Mouse (Mus musculus) layer of hippocampus, adult 2 months (tissue): ENCODE measurements around the gene Syna. TPM values are rescaled to one million over a fixed set of nuclear protein-coding genes. Genes with fewer than 3 reads are reported as not detected.
A peak's percentile ranks its signal among the peaks of the same experiment; 100 is the strongest.

Experiments used
- DNase-seq, 2 experiments: peaks; one replicate each; pipeline ENCODE4 v3.0.0; 2022; ENCODE audit warnings: low spot score in 2 of 2
- H3K27ac ChIP-seq: fragments of 200-600 bp; 2 replicates; pipeline ENCODE4 v1.8.1; 2022
- H3K4me3 ChIP-seq: fragments of 200-600 bp; 2 replicates; pipeline ENCODE4 v1.8.1; 2022; ENCODE audit warnings: mild to moderate bottlenecking
- CTCF ChIP-seq: fragments of 200-600 bp; conservative IDR thresholded peaks from 2 replicates; pipeline ENCODE4 v1.8.1; 2022; ENCODE audit warnings: antibody characterized with exemption, mild to moderate bottlenecking, moderate library complexity
- total RNA-seq, 2 experiments: library from RNA; stranded (reverse); gene quantifications; 2 replicates each; pipeline ENCODE4 v1.2.3; 2021

Syna gene
- total RNA-seq, 2 experiments from 2014 or later: 5.4 to 6.8 TPM

DNA sequence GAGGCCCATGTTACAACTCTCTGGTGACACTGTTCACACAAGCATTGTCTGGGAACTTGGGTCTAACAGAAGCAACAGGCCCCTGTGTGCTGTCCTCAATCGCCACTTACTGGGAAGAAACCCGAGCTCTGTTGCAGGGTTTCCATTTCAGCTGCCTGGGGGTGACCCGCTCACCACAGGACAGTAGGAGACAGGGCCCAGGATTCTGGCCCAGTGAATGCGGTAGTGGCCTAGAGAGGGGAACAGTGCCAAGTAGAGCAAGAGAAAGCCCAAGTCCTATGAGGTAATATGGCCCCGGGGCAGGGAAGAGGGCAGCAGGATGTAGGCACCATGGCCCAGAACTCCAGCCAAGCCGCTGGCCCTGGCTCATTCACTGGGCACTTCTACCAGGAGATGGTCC is 19.1 kb downstream of the Syna start:
- TF ChIP-seq CTCF: no peak
- H3K27ac ChIP-seq: peak overlapping the region; percentile 80
- DNase-seq: no peak
- H3K4me3 ChIP-seq: no peak overlapping the region

DNA sequence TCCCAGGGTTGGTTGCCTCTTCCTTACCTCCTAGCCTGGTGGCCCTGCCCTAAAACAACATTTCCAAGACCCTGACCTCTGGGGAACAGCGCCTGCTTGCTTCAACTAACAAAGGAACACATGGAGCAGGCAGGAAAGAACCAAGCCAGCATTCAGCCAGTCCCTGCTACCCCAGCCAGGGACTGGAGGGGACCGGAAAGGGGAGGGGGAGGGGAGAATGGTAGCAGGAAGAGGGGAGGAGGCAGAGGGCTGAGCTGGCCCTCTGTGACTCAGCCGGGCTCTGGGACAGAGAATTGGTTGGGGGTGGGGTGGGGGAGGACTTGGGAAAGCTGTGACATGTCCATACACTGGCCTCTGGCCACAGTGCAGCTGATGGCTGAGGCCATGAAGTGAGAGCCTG is 20.1 kb downstream of the Syna start:
- DNase-seq: peak; percentile 40 to 55
- peak overlapping the region; percentile 80 for H3K27ac ChIP-seq
- TF ChIP-seq CTCF: no peak
- no peak overlapping the region for H3K4me3 ChIP-seq

DNA sequence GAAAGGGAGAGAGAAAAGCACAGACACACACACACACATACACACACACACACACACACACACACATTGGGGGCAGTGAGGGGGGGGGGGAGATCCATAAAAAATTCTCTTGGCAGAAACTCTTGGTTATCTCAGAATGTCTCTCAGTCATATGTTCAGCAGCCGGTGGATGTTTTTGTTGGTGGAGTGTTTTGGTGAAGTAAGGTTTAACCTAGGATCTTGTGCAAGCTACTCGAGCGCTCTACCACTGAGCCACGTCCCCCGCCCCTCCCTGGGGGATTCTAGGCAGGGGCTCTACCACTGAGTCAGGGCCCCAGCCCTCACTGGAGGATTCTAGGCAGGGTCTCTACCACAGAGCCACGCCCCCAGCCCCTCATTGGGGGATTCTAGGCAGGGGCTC is 23.9 kb downstream of the Syna start:
- Histone ChIP-seq H3K27ac (no peak overlapping the region), H3K4me3 (no peak overlapping the region)
- no peak for DNase-seq
- no peak for TF ChIP-seq CTCF

DNA sequence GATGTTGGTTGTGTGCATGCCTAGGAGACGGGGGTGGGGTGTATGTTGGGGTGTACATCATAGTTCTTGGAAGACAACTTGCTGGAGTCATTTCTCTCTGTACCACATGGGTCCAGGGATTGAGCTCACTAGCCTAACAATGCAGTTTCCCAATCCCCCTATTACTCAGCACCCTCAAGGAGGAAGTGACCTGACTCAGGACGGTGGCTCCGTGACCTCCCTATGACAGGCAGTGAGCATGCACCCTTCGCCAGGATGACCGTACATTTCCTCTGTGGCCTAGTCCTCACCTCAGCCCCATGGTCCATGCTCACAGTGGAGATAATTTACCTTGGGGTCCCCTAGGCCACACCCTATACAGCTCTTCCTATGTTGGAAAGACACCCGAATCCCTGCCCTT is 27.6 kb downstream of the Syna start:
- TF ChIP-seq CTCF: no peak
- Histone ChIP-seq H3K4me3 (no peak overlapping the region), H3K27ac (peak overlapping the region; percentile 84; the same call in 1 of the 2 replicates)
- DNase-seq: no peak

DNA sequence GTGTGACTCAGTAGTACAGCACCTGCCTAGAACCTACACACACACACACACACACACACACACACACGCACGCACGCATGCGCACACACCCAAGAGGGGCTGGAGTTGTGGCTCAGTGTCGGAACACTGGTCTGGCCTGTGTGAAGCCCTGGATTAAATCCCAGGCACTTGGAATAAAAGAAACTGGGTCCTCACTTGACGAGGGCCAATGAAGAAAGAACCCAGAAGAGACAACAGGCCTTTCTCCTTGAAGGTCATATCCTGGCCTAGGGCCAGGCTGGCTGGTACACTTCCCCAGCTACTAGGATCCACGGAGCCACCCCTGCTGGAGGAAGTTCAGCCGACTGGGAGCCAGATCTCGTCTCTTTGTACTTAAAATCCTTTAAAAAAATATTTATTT is 28.4 kb downstream of the Syna start:
- peak; percentile 43 to 61 for DNase-seq
- Histone ChIP-seq H3K27ac (peak overlapping the region; percentile 84), H3K4me3 (no peak overlapping the region)
- TF ChIP-seq CTCF: peak; percentile 29; the same call in 1 of the 2 replicates

DNA sequence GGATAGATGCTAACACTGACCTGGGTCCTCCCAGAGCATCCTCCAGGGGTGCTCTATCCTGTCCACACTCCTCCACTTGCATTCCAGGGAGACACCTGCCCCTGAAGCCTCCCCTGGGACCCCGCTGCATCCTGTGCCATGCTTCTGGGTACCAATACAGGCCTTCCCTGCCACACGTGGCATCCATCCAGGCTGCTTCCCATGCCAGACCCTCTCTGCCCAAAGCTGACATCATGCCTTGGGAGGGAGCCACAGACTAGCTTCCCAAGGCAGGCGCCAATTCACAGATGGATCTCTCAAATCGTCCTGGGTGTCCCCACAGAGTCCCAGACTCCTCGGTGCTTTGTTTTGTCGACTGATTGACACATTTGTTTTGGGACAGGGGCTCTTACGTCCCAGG is 29.1 kb downstream of the Syna start:
- Histone ChIP-seq H3K27ac (peak overlapping the region; percentile 84), H3K4me3 (no peak overlapping the region)
- TF ChIP-seq CTCF: no peak
- DNase-seq: peak; percentile 76 to 81

DNA sequence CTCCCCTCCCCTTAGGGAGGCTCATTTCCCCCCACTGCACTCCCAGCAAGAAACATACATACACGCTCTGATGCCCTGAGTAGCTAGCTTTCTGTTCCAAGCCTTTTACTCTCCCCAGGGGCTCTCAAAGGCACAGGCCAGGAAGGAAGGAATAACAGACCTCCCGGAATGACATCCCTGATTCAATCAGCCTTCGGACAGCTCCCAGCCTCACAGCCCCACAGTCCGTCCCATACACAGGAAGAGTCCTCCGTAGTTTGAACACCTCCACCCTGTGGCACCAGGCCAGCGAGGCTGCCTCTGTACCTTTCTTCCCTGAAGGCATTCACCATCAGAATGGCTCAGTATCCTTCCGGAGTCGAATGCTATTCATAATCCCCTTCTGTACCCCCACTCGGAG is 31.5 kb downstream of the Syna start:
- no peak for TF ChIP-seq CTCF
- H3K4me3 ChIP-seq: no peak overlapping the region
- DNase-seq: no peak
- peak overlapping the region; percentile 65; the same call in 1 of the 2 replicates for H3K27ac ChIP-seq

DNA sequence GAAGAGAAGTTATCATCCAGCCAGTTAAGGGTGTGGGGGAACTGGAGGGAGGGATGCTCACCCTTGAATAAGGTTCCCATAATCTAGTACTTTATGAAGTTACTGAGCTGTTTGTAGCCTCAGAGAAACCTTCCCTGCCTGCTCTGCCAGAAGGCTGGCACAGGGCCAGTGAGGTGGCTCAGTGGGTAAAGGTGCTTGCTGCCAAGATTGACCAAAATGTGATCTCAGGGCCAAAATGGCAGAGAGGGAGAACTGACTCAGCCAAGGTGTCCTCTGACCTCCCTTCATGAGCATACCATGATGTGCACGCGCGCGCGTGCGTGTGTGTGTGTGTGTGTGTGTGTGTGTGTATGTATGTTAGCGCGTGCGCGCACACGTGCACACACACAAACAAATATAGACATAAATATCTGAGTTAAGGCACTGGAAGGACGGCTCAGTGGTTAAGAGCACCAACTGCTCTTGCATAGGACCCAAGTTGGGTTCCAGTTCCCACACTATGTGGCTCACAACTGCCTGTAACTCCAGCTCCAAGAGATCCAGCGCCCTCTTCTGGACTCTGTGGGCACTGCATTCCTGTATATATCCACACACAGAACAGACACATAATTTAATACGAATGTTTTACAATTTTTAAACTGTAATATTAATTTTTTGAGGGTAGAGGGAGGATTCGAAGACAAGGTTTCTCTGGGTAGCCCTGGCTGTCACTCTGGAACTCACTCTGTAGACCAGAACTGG is 33.8 kb downstream of the Syna start:
- TF ChIP-seq CTCF: peak; percentile 60
- DNase-seq: no peak
- no peak overlapping the region for H3K27ac ChIP-seq
- no peak overlapping the region for H3K4me3 ChIP-seq

DNA sequence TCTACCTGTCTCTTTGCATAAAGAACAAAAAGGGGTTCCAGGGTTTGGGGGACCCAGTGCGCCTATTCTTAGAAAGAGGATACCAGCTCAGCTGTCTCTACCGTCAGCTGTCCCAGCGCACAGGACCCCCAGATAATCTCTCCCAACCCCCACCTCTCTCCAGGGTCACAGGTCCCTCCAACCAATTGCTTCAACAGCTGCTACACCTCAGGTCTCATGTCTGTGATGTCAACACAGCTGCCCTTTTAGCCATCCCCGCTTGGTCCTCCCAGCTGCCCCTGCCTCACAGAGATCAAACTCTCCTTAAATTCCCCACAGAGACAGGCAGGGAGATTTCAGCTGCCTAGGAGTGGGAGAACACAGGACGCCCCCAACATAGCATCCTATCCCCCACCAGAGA is 36.2 kb downstream of the Syna start:
- TF ChIP-seq CTCF: no peak
- no peak for DNase-seq
- no peak overlapping the region for H3K4me3 ChIP-seq
- H3K27ac ChIP-seq: no peak overlapping the region

DNA sequence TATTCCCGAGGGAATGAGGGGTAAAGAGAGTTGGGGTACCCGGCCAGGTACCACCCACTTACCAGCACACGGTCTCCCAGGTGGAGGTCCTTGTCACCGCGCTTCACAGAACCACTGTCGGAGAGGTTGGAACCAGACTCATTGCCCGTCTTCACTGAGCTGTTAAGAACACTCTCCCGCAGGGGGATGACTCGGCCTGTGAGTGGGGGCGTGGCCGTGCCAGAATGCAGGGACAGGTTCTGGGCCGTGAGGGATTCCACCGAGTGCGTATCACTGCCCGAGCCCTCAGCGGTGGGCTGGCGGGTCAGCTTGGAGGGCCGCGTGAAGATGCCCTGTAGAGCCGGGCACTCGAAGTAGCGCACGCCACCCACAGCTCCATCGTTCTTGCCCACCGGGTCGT is 37.4 kb downstream of the Syna start:
- Histone ChIP-seq H3K4me3 (no peak overlapping the region), H3K27ac (no peak overlapping the region)
- no peak for TF ChIP-seq CTCF
- DNase-seq: no peak

DNA sequence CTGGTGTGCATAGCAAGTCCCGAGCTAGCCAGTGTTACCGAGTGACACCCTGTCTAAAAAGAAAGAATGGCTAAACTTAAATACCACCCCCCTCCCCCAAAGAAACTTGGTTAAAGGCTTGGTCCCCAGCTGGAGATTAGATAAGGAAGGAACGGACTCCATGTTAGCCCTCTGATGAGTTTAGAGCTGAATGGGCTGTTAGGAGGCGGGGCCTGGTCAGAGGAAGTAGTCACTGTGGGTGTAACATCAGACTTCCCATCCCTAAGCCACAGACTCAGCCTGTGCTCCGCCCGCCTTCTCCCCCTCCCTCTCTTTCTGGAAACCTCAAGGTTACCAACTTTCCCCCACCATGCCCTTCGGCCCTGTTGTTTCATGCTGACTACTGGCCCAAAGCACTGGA is 38.2 kb downstream of the Syna start:
- peak overlapping the region; percentile 58; the same call in 1 of the 2 replicates for H3K27ac ChIP-seq
- DNase-seq: no peak
- no peak for TF ChIP-seq CTCF
- H3K4me3 ChIP-seq: no peak overlapping the region

DNA sequence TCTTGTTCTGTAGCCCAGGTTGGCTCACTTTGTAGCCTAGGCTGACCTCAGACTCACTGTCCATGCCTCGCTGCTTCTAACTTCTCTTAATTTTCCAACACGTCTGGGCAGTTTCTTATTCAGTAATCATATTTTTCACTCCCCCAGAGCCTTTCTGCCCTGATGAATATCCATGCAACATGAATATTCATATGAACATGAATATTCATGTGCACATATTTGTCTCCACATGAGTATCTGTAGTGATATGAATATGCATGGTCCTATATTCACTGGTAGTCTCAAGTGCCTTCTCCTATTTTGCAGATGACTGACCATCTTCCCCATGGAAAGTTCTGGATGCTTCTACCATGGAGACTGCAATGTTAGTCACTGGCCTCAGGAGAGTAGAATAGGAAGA is 38.8 kb downstream of the Syna start:
- TF ChIP-seq CTCF: no peak
- Histone ChIP-seq H3K4me3 (no peak overlapping the region), H3K27ac (peak overlapping the region; percentile 58; the same call in 1 of the 2 replicates)
- no peak for DNase-seq

DNA sequence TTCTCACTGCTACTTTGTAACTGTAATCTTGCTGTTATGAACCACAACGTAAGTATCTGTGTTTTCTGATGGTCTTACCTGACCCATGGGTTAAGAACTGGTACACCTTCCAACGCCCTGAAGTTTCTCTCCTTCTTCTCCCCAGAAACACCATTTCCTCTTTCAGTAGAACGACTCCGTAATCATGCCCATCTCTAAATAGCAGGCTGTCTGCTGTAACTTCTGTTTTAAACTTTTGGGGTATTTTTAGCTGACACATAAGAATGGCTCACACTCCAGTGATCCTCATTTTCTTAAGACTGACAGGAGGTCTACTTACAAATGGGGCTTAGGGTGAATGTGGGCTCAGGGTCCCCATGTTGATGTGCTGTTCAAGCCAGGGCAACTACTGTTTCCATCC is 39.9 kb downstream of the Syna start:
- no peak overlapping the region for H3K4me3 ChIP-seq
- no peak for TF ChIP-seq CTCF
- no peak for DNase-seq
- H3K27ac ChIP-seq: peak overlapping the region; percentile 58; the same call in 1 of the 2 replicates

DNA sequence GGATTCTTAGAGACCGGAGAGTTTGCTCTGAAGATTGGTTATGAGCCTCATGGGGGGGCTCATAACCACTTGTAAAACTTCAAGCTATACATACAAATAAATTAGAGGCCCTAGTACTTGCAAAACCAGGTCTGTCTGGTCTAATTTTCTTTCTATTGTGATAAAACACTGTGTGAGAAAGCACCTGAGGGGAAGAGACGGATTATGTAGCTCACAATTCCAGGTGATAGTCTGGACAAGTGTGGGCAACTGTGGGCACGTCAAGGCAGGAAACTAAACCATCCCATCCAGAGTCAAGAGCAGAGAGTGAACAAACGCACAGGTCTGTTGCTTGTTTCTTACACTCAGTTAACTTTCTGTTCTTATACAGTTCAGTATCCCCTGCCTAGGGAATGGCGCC is 40.5 kb downstream of the Syna start:
- Histone ChIP-seq H3K4me3 (no peak overlapping the region), H3K27ac (0 out of 2 replicates have a peak overlapping the region, but pooled peaks have one; percentile 58)
- no peak for DNase-seq
- TF ChIP-seq CTCF: no peak
